In the genomic region with DNA sequence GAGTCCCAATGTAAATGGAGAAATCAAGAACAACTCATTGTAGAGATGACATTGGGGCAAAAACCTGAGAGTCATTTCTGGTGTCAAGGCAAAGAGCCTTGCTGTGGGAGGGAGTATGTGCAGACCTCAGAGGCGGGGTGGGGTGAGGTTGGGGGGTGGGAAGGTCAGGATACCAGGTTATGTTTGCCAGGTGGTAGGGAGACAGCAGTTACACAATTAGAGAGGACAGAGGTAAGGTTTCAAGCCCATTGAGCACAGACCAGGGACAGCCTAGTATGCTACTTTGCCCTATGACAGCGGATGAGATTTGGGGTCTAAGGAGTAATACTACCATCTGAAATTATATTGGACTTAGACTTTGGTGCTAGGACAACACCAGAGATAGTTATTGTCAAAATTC, we compare ENCODE assay signal across 27 mouse cellular contexts. TPM values are rescaled to one million over a fixed set of nuclear protein-coding genes. Genes with fewer than 3 reads are reported as not detected.
DNase-seq lines count a peak whose midpoint lies in the region; ATAC-seq and TF ChIP-seq lines count a peak whose summit lies in the region.
"Had no signal": no experiment of that assay in that cellular context is flagged by ENCODE, and none has a peak within 500 bp of the region (broad histone marks: within the 10 kb centered on the region; RNA-seq: fewer than 3 reads in every experiment).

No protein-coding gene starts in this region.

- peak; percentile 66 for ATAC-seq in liver, embryonic 12.5 days
- peak; percentile 57; the same call in 1 of the 2 replicates for ATAC-seq in liver, embryonic 14.5 days (ENCODE audit: insufficient read depth)
- ATAC-seq in liver, embryonic 16.5 days (ENCODE audit: low read depth): peak; percentile 88
- no peak for ATAC-seq in midbrain, embryonic 15.5 days (replicated peaks)
- ATAC-seq: activated CD4-positive, CD25-positive, alpha-beta regulatory T cell, adult 4 months; CD4-positive, CD25-positive, alpha-beta regulatory T cell, adult 4 months; forebrain, embryonic 14.5 days; forebrain, embryonic 16.5 days; Patski had no signal

- TF ChIP-seq CTCF in liver, embryonic 14.5 days (IDR thresholded peaks at IDR 0.05; ENCODE audit: low read depth): no peak

- H3K36me3 ChIP-seq in heart, embryonic 10.5 days: no peaks in the 10 kb centered on the region
- no peaks in the 10 kb centered on the region for H3K36me3 ChIP-seq in liver, embryonic 12.5 days
- no peaks in the 10 kb centered on the region for H3K36me3 ChIP-seq in liver, embryonic 14.5 days (replicated peaks; ENCODE audit: control insufficient read depth, insufficient read depth, low read depth)
- H3K36me3 ChIP-seq in liver, embryonic 16.5 days (ENCODE audit: control insufficient read depth, insufficient read depth): no peaks in the 10 kb centered on the region
- no peaks in the 10 kb centered on the region for H3K36me3 ChIP-seq in forebrain, embryonic 10.5 days (replicated peaks)
- H3K36me3 ChIP-seq in midbrain, embryonic 15.5 days (replicated peaks): no peaks in the 10 kb centered on the region
- H3K36me3 ChIP-seq: embryonic facial prominence, embryonic 10.5 days; embryonic facial prominence, embryonic 12.5 days; forebrain, embryonic 12.5 days; G1E had no signal

- H3K9ac ChIP-seq in liver, embryonic 12.5 days: no peak overlapping the region
- no peak overlapping the region for H3K9ac ChIP-seq in liver, embryonic 14.5 days (replicated peaks)
- H3K9ac ChIP-seq in liver, embryonic 16.5 days (ENCODE audit: low read depth, low read length): no peak overlapping the region
- H3K9ac ChIP-seq in midbrain, embryonic 15.5 days: no peak overlapping the region
- H3K9ac ChIP-seq: embryonic facial prominence, embryonic 12.5 days; forebrain, embryonic 12.5 days had no signal

- H3K27me3 ChIP-seq in heart, embryonic 10.5 days (ENCODE audit: insufficient read depth, poor library complexity, severe bottlenecking): no peaks in the 10 kb centered on the region
- H3K27me3 ChIP-seq in liver, embryonic 12.5 days (replicated peaks): no peaks in the 10 kb centered on the region
- H3K27me3 ChIP-seq in liver, embryonic 14.5 days (ENCODE audit: control insufficient read depth, insufficient read depth, low read length): no peaks in the 10 kb centered on the region
- H3K27me3 ChIP-seq in liver, embryonic 16.5 days (ENCODE audit: control insufficient read depth, insufficient read depth, low read depth, low read length): no peaks in the 10 kb centered on the region
- H3K27me3 ChIP-seq in forebrain, embryonic 10.5 days (ENCODE audit: poor library complexity, severe bottlenecking): no peaks in the 10 kb centered on the region
- no peaks in the 10 kb centered on the region for H3K27me3 ChIP-seq in midbrain, embryonic 15.5 days (replicated peaks)
- H3K27me3 ChIP-seq: CH12.LX; embryonic facial prominence, embryonic 12.5 days; forebrain, embryonic 12.5 days; Patski had no signal

- DNase-seq in heart, adult 11 months: peak; percentile 9
- no peak for DNase-seq in heart, embryonic 10.5 days (ENCODE audit: low spot score)
- no peak for DNase-seq in liver, embryonic 14.5 days (ENCODE audit: low read depth in 3 of 3, low spot score in 3 of 3)
- DNase-seq in forebrain, embryonic 10.5 days (ENCODE audit: extremely low spot score, low spot score): no peak
- DNase-seq in adrenal gland, adult (ENCODE audit: inconsistent age in 2 of 2, low spot score in 1 of 2): no peak
- DNase-seq: adrenal gland, adult 2 months; adrenal gland, postnatal 14 days; adrenal gland, postnatal 36 days; B cell, adult 2 months; cerebellum, adult 11-12 months; cerebellum, adult 2 months; cerebellum, adult 9-10 months; cerebellum, postnatal 10 days; cerebellum, postnatal 25 days had no signal

- H3K4me2 ChIP-seq in liver, embryonic 12.5 days: no peak overlapping the region
- no peak overlapping the region for H3K4me2 ChIP-seq in liver, embryonic 14.5 days (ENCODE audit: low read depth)
- no peak overlapping the region for H3K4me2 ChIP-seq in liver, embryonic 16.5 days (ENCODE audit: low read depth, low read length)
- no peak overlapping the region for H3K4me2 ChIP-seq in midbrain, embryonic 15.5 days
- H3K4me2 ChIP-seq: embryonic facial prominence, embryonic 12.5 days; forebrain, embryonic 12.5 days had no signal

- H3K9me3 ChIP-seq in heart, embryonic 10.5 days: no peaks in the 10 kb centered on the region
- H3K9me3 ChIP-seq in liver, embryonic 12.5 days (replicated peaks): no peaks in the 10 kb centered on the region
- H3K9me3 ChIP-seq in liver, embryonic 14.5 days (ENCODE audit: control insufficient read depth, low read length): no peaks in the 10 kb centered on the region
- H3K9me3 ChIP-seq in liver, embryonic 16.5 days (replicated peaks; ENCODE audit: control insufficient read depth, low read length): no peaks in the 10 kb centered on the region
- no peaks in the 10 kb centered on the region for H3K9me3 ChIP-seq in forebrain, embryonic 10.5 days
- H3K9me3 ChIP-seq in midbrain, embryonic 15.5 days: no peaks in the 10 kb centered on the region
- H3K9me3 ChIP-seq: embryonic facial prominence, embryonic 10.5 days; embryonic facial prominence, embryonic 12.5 days; forebrain, embryonic 12.5 days had no signal

- H3K27ac ChIP-seq in heart, embryonic 10.5 days: no peak overlapping the region
- H3K27ac ChIP-seq in liver, embryonic 12.5 days: no peak overlapping the region
- H3K27ac ChIP-seq in liver, embryonic 14.5 days: no peak overlapping the region
- no peak overlapping the region for H3K27ac ChIP-seq in liver, embryonic 16.5 days (ENCODE audit: low read length)
- no peak overlapping the region for H3K27ac ChIP-seq in forebrain, embryonic 10.5 days
- no peak overlapping the region for H3K27ac ChIP-seq in midbrain, embryonic 15.5 days
- H3K27ac ChIP-seq: embryonic facial prominence, embryonic 10.5 days; embryonic facial prominence, embryonic 12.5 days; forebrain, embryonic 12.5 days had no signal

- H3K4me1 ChIP-seq in heart, embryonic 10.5 days: peaks cover 3% of the 10 kb centered on the region
- H3K4me1 ChIP-seq in liver, embryonic 12.5 days: no peaks in the 10 kb centered on the region
- H3K4me1 ChIP-seq in liver, embryonic 14.5 days (replicated peaks; ENCODE audit: control insufficient read depth in 2 of 2, insufficient read depth in 2 of 2, low read length in 1 of 2): peaks cover 2 to 14% of the 10 kb centered on the region in 2 experiments; a peak in 2 of 4 replicates
- peaks cover 3% of the 10 kb centered on the region for H3K4me1 ChIP-seq in liver, embryonic 16.5 days (ENCODE audit: control insufficient read depth, low read depth, low read length)
- peaks cover 4% of the 10 kb centered on the region; the same call in 1 of the 2 replicates for H3K4me1 ChIP-seq in forebrain, embryonic 10.5 days
- no peaks in the 10 kb centered on the region for H3K4me1 ChIP-seq in midbrain, embryonic 15.5 days
- H3K4me1 ChIP-seq: forebrain, embryonic 12.5 days had no signal

- WGBS in heart, embryonic 10.5 days: 75% methylated on average over 2 of the region's 2 CpGs
- WGBS in liver, embryonic 12.5 days (ENCODE audit: insufficient replicate concordance): 48% methylated on average over 2 of the region's 2 CpGs
- 46% methylated on average over 2 of the region's 2 CpGs for WGBS in liver, embryonic 14.5 days (ENCODE audit: insufficient replicate concordance)
- WGBS in liver, embryonic 16.5 days (ENCODE audit: insufficient replicate concordance): 38% methylated on average over 2 of the region's 2 CpGs
- 84% methylated on average over 2 of the region's 2 CpGs for WGBS in forebrain, embryonic 10.5 days
- WGBS in midbrain, embryonic 15.5 days: 90% methylated on average over 2 of the region's 2 CpGs

- TF ChIP-seq EP300 in liver, embryonic 14.5 days (IDR thresholded peaks at IDR 0.05; ENCODE audit: low read depth): no peak

- no peak overlapping the region for H3K4me3 ChIP-seq in heart, embryonic 10.5 days
- H3K4me3 ChIP-seq in liver, embryonic 12.5 days: no peak overlapping the region
- H3K4me3 ChIP-seq in liver, embryonic 14.5 days (ENCODE audit: insufficient read depth in 1 of 2, low read depth in 2 of 2, low read length in 2 of 2): no peak overlapping the region
- no peak overlapping the region for H3K4me3 ChIP-seq in liver, embryonic 16.5 days (ENCODE audit: low read depth, low read length)
- H3K4me3 ChIP-seq in forebrain, embryonic 10.5 days: no peak overlapping the region
- no peak overlapping the region for H3K4me3 ChIP-seq in midbrain, embryonic 15.5 days
- H3K4me3 ChIP-seq: embryonic facial prominence, embryonic 10.5 days; embryonic facial prominence, embryonic 12.5 days; forebrain, embryonic 12.5 days had no signal

RNA-seq across cellular contexts. Expression of a gene that starts 19.4 kb away (rescaled TPM):
- polyA plus RNA-seq in heart, embryonic 10.5 days (2016; fragmentation: Nextera tagmentation; extraction: Ambion mirVana): 12.0 and 12.5 TPM in 2 replicates
- polyA plus RNA-seq in liver, embryonic 12.5 days (2016; fragmentation: Nextera tagmentation; extraction: Ambion mirVana): 3.6 TPM in 2 replicates
- polyA plus RNA-seq in liver, embryonic 14.5 days (2012; rRNA removed): 4.0 and 5.0 TPM in 2 replicates
- 9.9 and 10.7 TPM in 2 replicates for polyA plus RNA-seq in liver, embryonic 14.5 days (2014; fragmentation: Nextera tagmentation; extraction: Ambion mirVana)
- polyA plus RNA-seq in liver, embryonic 16.5 days (2015; fragmentation: Nextera tagmentation; extraction: Ambion mirVana): 33.6 and 35.9 TPM in 2 replicates
- polyA plus RNA-seq in forebrain, embryonic 10.5 days (2016; fragmentation: Nextera tagmentation; extraction: Ambion mirVana): 2.6 and 3.8 TPM in 2 replicates
- 14.5 and 22.4 TPM in 2 replicates for polyA plus RNA-seq in midbrain, embryonic 15.5 days (2015; fragmentation: Nextera tagmentation; extraction: Ambion mirVana)
- polyA plus RNA-seq: G1E had no signal

RNA-seq across cellular contexts. Expression of a gene that starts 42.8 kb away (rescaled TPM):
- 0.04 TPM in 1 of 2 replicates, not detected in the other for polyA plus RNA-seq in heart, embryonic 10.5 days (2016; fragmentation: Nextera tagmentation; extraction: Ambion mirVana)
- not detected in 2 replicates for polyA plus RNA-seq in liver, embryonic 12.5 days (2016; fragmentation: Nextera tagmentation; extraction: Ambion mirVana)
- polyA plus RNA-seq in liver, embryonic 14.5 days (2012; rRNA removed): under 0.01 and 0.08 TPM in 2 replicates
- 0.13 TPM in 1 of 2 replicates, not detected in the other for polyA plus RNA-seq in liver, embryonic 14.5 days (2014; fragmentation: Nextera tagmentation; extraction: Ambion mirVana)
- 0.08 TPM in 1 of 2 replicates, not detected in the other for polyA plus RNA-seq in liver, embryonic 16.5 days (2015; fragmentation: Nextera tagmentation; extraction: Ambion mirVana)
- polyA plus RNA-seq in forebrain, embryonic 10.5 days (2016; fragmentation: Nextera tagmentation; extraction: Ambion mirVana): 0.02 and 0.37 TPM in 2 replicates
- polyA plus RNA-seq in midbrain, embryonic 15.5 days (2015; fragmentation: Nextera tagmentation; extraction: Ambion mirVana): 0.60 and 0.70 TPM in 2 replicates
- polyA plus RNA-seq: activated CD4-positive, CD25-positive, alpha-beta regulatory T cell, adult 4 months; adrenal gland, adult 2 months; CD4-positive, CD25-positive, alpha-beta regulatory T cell, adult 4 months; G1E had no signal

RNA-seq across cellular contexts. Expression of a gene that starts 43.8 kb away (rescaled TPM):
- polyA plus RNA-seq in heart, embryonic 10.5 days (2016; fragmentation: Nextera tagmentation; extraction: Ambion mirVana): 0.20 TPM in 1 of 2 replicates, not detected in the other
- not detected in 2 replicates for polyA plus RNA-seq in liver, embryonic 12.5 days (2016; fragmentation: Nextera tagmentation; extraction: Ambion mirVana)
- polyA plus RNA-seq in liver, embryonic 14.5 days (2012; rRNA removed): 0.05 and 0.07 TPM in 2 replicates
- polyA plus RNA-seq in liver, embryonic 14.5 days (2014; fragmentation: Nextera tagmentation; extraction: Ambion mirVana): 0.10 TPM in 1 of 2 replicates, not detected in the other
- not detected in 2 replicates for polyA plus RNA-seq in liver, embryonic 16.5 days (2015; fragmentation: Nextera tagmentation; extraction: Ambion mirVana)
- 0.25 and 0.31 TPM in 2 replicates for polyA plus RNA-seq in forebrain, embryonic 10.5 days (2016; fragmentation: Nextera tagmentation; extraction: Ambion mirVana)
- polyA plus RNA-seq in midbrain, embryonic 15.5 days (2015; fragmentation: Nextera tagmentation; extraction: Ambion mirVana): 0.43 and 0.50 TPM in 2 replicates
- polyA plus RNA-seq: activated CD4-positive, CD25-positive, alpha-beta regulatory T cell, adult 4 months; adrenal gland, adult 2 months; CD4-positive, CD25-positive, alpha-beta regulatory T cell, adult 4 months; embryonic facial prominence, embryonic 12.5 days; forebrain, embryonic 12.5 days; G1E; Patski had no signal
